Comparison of ENCODE assay signal across 8 mouse cellular contexts in the genomic region with DNA sequence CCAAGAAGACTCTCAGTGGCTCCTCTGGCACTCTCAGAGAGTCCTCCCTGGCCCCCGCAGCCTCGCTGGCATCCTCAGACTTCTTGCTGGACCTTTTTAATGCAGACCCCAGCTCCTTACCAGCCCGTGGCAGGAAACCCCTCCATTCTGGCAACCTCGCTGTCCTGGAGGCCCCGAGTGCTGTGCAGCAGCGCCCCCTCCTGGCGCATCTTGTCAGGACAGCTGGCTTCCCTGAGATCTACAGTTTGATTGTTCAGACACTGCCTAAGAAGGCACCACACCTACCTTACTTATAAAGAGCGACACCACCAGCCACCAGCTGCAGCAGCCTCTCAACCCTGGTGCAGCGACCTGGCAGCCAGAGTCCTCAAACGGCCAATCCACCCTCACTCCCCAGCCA. TPM values are rescaled to one million over a fixed set of nuclear protein-coding genes. Genes with fewer than 3 reads are reported as not detected.
DNase-seq lines count a peak whose midpoint lies in the region; ATAC-seq lines count a peak whose summit lies in the region.

No protein-coding gene starts in this region.

- ATAC-seq in midbrain, embryonic 15.5 days (replicated peaks), result no peak
- peak; percentile 21; the same call in 1 of the 2 replicates for ATAC-seq in midbrain, embryonic 13.5 days

- peak overlapping the region; percentile 65 for H3K27ac ChIP-seq in midbrain, embryonic 10.5 days (replicated peaks)
- no peak overlapping the region for H3K27ac ChIP-seq in midbrain, embryonic 15.5 days
- no peak overlapping the region for H3K27ac ChIP-seq in midbrain, embryonic 13.5 days

- H3K4me1 ChIP-seq in midbrain, embryonic 10.5 days, result peaks cover 39% of the 10 kb centered on the region
- peaks cover 13% of the 10 kb centered on the region for H3K4me1 ChIP-seq in midbrain, embryonic 15.5 days
- H3K4me1 ChIP-seq in midbrain, embryonic 13.5 days (replicated peaks), result peaks cover 16% of the 10 kb centered on the region

- WGBS in midbrain, embryonic 10.5 days, result 11% methylated on average over 10 of the region's 10 CpGs
- WGBS in midbrain, embryonic 15.5 days, result 11% methylated on average over 10 of the region's 10 CpGs
- 11% methylated on average over 10 of the region's 10 CpGs for WGBS in midbrain, embryonic 13.5 days

- peaks cover 83% of the 10 kb centered on the region for H3K27me3 ChIP-seq in midbrain, embryonic 10.5 days (ENCODE audit: low read depth, poor library complexity, severe bottlenecking)
- peaks cover 40% of the 10 kb centered on the region for H3K27me3 ChIP-seq in midbrain, embryonic 15.5 days (replicated peaks)
- peaks cover 60% of the 10 kb centered on the region for H3K27me3 ChIP-seq in midbrain, embryonic 13.5 days

- H3K9ac ChIP-seq in midbrain, embryonic 15.5 days, result no peak overlapping the region
- H3K9ac ChIP-seq in midbrain, embryonic 13.5 days (replicated peaks), result no peak overlapping the region

- DNase-seq in midbrain, embryonic 10.5 days (ENCODE audit: low spot score), result peak; percentile 86
- DNase-seq in adrenal gland, adult 8-10 months, result peak; percentile 10
- DNase-seq in embryo, embryonic 10 days (ENCODE audit: low spot score), result peak; percentile 92
- DNase-seq in heart, postnatal 14 days, result peak; percentile 47 to 60
- DNase-seq in left cerebral cortex, postnatal 10 days (ENCODE audit: extremely low spot score in 1 of 2, low spot score in 2 of 2), result peak; percentile 40 to 68
- DNase-seq in thymus, postnatal 36 days, result peak; percentile 49 to 51

- H3K9me3 ChIP-seq in midbrain, embryonic 10.5 days (replicated peaks), result no peaks in the 10 kb centered on the region
- no peaks in the 10 kb centered on the region for H3K9me3 ChIP-seq in midbrain, embryonic 15.5 days
- no peaks in the 10 kb centered on the region for H3K9me3 ChIP-seq in midbrain, embryonic 13.5 days

- H3K4me3 ChIP-seq in midbrain, embryonic 10.5 days, result no peak overlapping the region
- no peak overlapping the region for H3K4me3 ChIP-seq in midbrain, embryonic 15.5 days
- no peak overlapping the region for H3K4me3 ChIP-seq in midbrain, embryonic 13.5 days (replicated peaks)

- H3K4me2 ChIP-seq in midbrain, embryonic 15.5 days, result no peak overlapping the region
- no peak overlapping the region for H3K4me2 ChIP-seq in midbrain, embryonic 13.5 days (replicated peaks)

- no peaks in the 10 kb centered on the region for H3K36me3 ChIP-seq in midbrain, embryonic 10.5 days
- H3K36me3 ChIP-seq in midbrain, embryonic 15.5 days (replicated peaks), result no peaks in the 10 kb centered on the region
- H3K36me3 ChIP-seq in midbrain, embryonic 13.5 days, result no peaks in the 10 kb centered on the region

- intact Hi-C loops in heart, postnatal 14 days (cut with DNase I), result no loop called here
- intact Hi-C loops in left cerebral cortex, postnatal 10 days (cut with DNase I), result no loop called here

RNA-seq across cellular contexts. Expression of a gene that starts 4.7 kb away (rescaled TPM):
- not detected in 2 replicates for polyA plus RNA-seq in midbrain, embryonic 10.5 days (2016; fragmentation: Nextera tagmentation; extraction: Ambion mirVana)
- polyA plus RNA-seq in midbrain, embryonic 15.5 days (2015; fragmentation: Nextera tagmentation; extraction: Ambion mirVana), result 0.05 TPM in 1 of 2 replicates, not detected in the other
- 1 to 10 TPM in 3 of 4 experiments, under 1 TPM in 1; 0.55 to 2.5 (median 1.4) TPM for total RNA-seq in adrenal gland, adult 8-10 months (2022)
- total RNA-seq in heart, postnatal 14 days (2021), result under 1 TPM in 1 of 2 experiments, not detected in 1; 0.07 TPM
- total RNA-seq in left cerebral cortex, postnatal 10 days (2021), result under 1 TPM in 1 of 2 experiments, not detected in 1; 0.10 TPM
- polyA plus RNA-seq in midbrain, embryonic 13.5 days (2015; fragmentation: Nextera tagmentation; extraction: Ambion mirVana), result not detected in 2 replicates

RNA-seq across cellular contexts. Expression of a gene that starts 7.1 kb away (rescaled TPM):
- not detected in 2 replicates for polyA plus RNA-seq in midbrain, embryonic 10.5 days (2016; fragmentation: Nextera tagmentation; extraction: Ambion mirVana)
- not detected in 2 replicates for polyA plus RNA-seq in midbrain, embryonic 15.5 days (2015; fragmentation: Nextera tagmentation; extraction: Ambion mirVana)
- not detected for total RNA-seq in adrenal gland, adult 8-10 months (2022)
- total RNA-seq in heart, postnatal 14 days (2021), result not detected
- not detected for total RNA-seq in left cerebral cortex, postnatal 10 days (2021)
- polyA plus RNA-seq in midbrain, embryonic 13.5 days (2015; fragmentation: Nextera tagmentation; extraction: Ambion mirVana), result not detected in 2 replicates

RNA-seq across cellular contexts. Expression of a gene that starts 48.6 kb away (rescaled TPM):
- polyA plus RNA-seq in midbrain, embryonic 10.5 days (2016; fragmentation: Nextera tagmentation; extraction: Ambion mirVana), result not detected in 2 replicates
- not detected in 2 replicates for polyA plus RNA-seq in midbrain, embryonic 15.5 days (2015; fragmentation: Nextera tagmentation; extraction: Ambion mirVana)
- not detected for total RNA-seq in adrenal gland, adult 8-10 months (2022)
- not detected for total RNA-seq in heart, postnatal 14 days (2021)
- not detected for total RNA-seq in left cerebral cortex, postnatal 10 days (2021)
- not detected in 2 replicates for polyA plus RNA-seq in midbrain, embryonic 13.5 days (2015; fragmentation: Nextera tagmentation; extraction: Ambion mirVana)

Comparison
In these comparisons a context has a peak if more than half of its experiments do, and no peak if none do; other contexts are left out.
1. DNase-seq: peak in every context shown above with its lines; median percentile 92 in embryo, embryonic 10 days; 86 in midbrain, embryonic 10.5 days; 54 in left cerebral cortex, postnatal 10 days; 54 in heart, postnatal 14 days; 50 in thymus, postnatal 36 days; 10 in adrenal gland, adult 8-10 months.